In genomic region chr2:163437800-163438199, GRCm38 (mm10) we compare ENCODE assay signal across 10 mouse cellular contexts. TPM values are rescaled to one million over a fixed set of nuclear protein-coding genes. Genes with fewer than 3 reads are reported as not detected.
DNase-seq lines count a peak whose midpoint lies in the region; ATAC-seq lines count a peak whose summit lies in the region.
"Had no signal": no experiment of that assay in that cellular context is flagged by ENCODE, and none has a peak within 500 bp of the region (broad histone marks: within the 10 kb centered on the region; RNA-seq: fewer than 3 reads in every experiment).

No protein-coding gene starts in this region.

- peak overlapping the region; percentile 66 for H3K4me2 ChIP-seq in midbrain, embryonic 12.5 days (replicated peaks)

- peak overlapping the region; percentile 86 for H3K9ac ChIP-seq in midbrain, embryonic 12.5 days (replicated peaks)

- peak overlapping the region; percentile 81 for H3K4me3 ChIP-seq in midbrain, embryonic 12.5 days
- H3K4me3 ChIP-seq: myocyte had no signal

- H3K27ac ChIP-seq in midbrain, embryonic 12.5 days (replicated peaks) = peak overlapping the region; percentile 79

- H3K27me3 ChIP-seq in midbrain, embryonic 12.5 days = 0 out of 2 replicates have a peak, but pooled peaks cover 6% of the 10 kb centered on the region

- no peak for ATAC-seq in midbrain, embryonic 12.5 days (ENCODE audit: low FRiP score, low read depth)

- no peaks in the 10 kb centered on the region for H3K9me3 ChIP-seq in midbrain, embryonic 12.5 days

- peaks cover 35% of the 10 kb centered on the region for H3K4me1 ChIP-seq in midbrain, embryonic 12.5 days

- DNase-seq in cerebellum, postnatal 10 days = peak; percentile 28 to 57
- DNase-seq in cerebellum, adult 8-10 months = no peak
- peak; percentile 18 for DNase-seq in retina, postnatal 1 day
- DNase-seq in retina, embryonic 14.5 days (ENCODE audit: low spot score) = no peak
- DNase-seq in B cell, adult 2 months = no peak
- DNase-seq in T-cell, adult 2 months (ENCODE audit: low spot score) = no peak
- DNase-seq in right cerebral cortex, postnatal 14 days = no peak

- H3K36me3 ChIP-seq in midbrain, embryonic 12.5 days = no peaks in the 10 kb centered on the region

- WGBS in midbrain, embryonic 12.5 days = 44% methylated on average over 4 of the region's 4 CpGs

RNA-seq across cellular contexts. Expression of gene Gdap1l1, which starts 0.5 kb away (rescaled TPM):
- polyA plus RNA-seq in midbrain, embryonic 12.5 days (2016; fragmentation: Nextera tagmentation; extraction: Ambion mirVana) = 62.6 and 63.4 TPM in 2 replicates

RNA-seq across cellular contexts. Expression of gene Oser1, which starts 13.3 kb away (rescaled TPM):
- 77.3 and 82.3 TPM in 2 replicates for polyA plus RNA-seq in midbrain, embryonic 12.5 days (2016; fragmentation: Nextera tagmentation; extraction: Ambion mirVana)

RNA-seq across cellular contexts. Expression of gene Fitm2, which starts 34.6 kb away (rescaled TPM):
- 11.2 and 13.0 TPM in 2 replicates for polyA plus RNA-seq in midbrain, embryonic 12.5 days (2016; fragmentation: Nextera tagmentation; extraction: Ambion mirVana)

RNA-seq across cellular contexts. Expression of gene Jph2, which starts 40.0 kb away (rescaled TPM):
- polyA plus RNA-seq in midbrain, embryonic 12.5 days (2016; fragmentation: Nextera tagmentation; extraction: Ambion mirVana) = 0.30 and 0.45 TPM in 2 replicates

RNA-seq across cellular contexts. Expression of gene R3hdml, which starts 54.3 kb away (rescaled TPM):
- not detected in 2 replicates for polyA plus RNA-seq in midbrain, embryonic 12.5 days (2016; fragmentation: Nextera tagmentation; extraction: Ambion mirVana)
- polyA plus RNA-seq: liver, embryonic 16.5 days had no signal

Comparison
In these comparisons a context has a peak if more than half of its experiments do, and no peak if none do; other contexts are left out.
1. DNase-seq: peak in cerebellum, postnatal 10 days (2 of 2) and retina, postnatal 1 day (single experiment); none in cerebellum, adult 8-10 months (single experiment), retina, embryonic 14.5 days (single experiment), B cell, adult 2 months (0 of 2), T-cell, adult 2 months (single experiment) and right cerebral cortex, postnatal 14 days (single experiment).